Mouse (Mus musculus): Measurements from ENCODE around the gene Gm49383.

Gm49383 gene

GRCm38 (mm10) chr12:69196444-69197377 lies at the start of gene Gm49383:
Gene Gm49383 (minus strand): TSS chr12:69197104.
- no peak for DNase-seq (ENCODE audit: low spot score)

DNA sequence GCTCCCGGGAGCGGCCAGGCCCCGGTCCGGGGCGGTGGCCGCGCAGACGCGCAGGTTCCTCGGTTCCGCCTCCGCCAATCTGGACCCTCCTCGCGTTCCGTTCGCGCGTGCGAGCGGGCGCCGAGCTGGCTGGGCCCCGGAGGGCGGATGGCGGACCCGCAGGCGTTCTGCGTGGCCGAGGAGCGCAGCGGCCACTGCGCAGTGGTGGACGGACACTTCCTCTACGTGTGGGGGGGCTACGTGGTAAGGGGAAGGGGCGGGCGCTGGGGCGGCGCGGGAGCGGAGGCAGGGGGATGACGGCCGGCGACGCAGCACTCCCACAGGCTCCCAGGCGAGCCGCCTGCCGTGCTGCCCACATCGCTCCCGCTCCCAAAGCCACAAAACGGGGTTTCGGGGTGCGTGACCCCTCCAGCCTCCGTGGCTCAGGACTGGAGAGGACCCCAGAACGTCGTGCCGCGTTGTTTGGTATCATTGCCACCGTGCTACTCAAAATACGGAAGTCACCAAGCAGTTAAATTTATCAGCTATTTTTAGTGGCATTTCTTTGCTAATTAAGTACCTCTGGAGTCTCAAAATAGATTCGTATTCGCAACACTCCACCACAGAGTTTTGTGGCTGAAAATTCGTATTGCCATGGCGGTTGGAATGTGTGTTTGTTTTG lies 45.0 kb upstream of the Gm49383 start:
- peak; percentile 27 for DNase-seq (ENCODE audit: low spot score)

GRCm38 (mm10) chr12:69241405-69241770 lies 44.5 kb upstream of the Gm49383 start:
- no peak for DNase-seq (ENCODE audit: low spot score)

- DNase-seq (ENCODE audit: low spot score) = no peak
These were observed 44.0 kb upstream of the Gm49383 start, which contains the start of gene Klhdc1 for GRCm38 (mm10) chr12:69240876-69241275. Gene Klhdc1 (plus strand): TSS chr12:69241176.

GRCm38 (mm10) chr12:69238284-69238683 lies 41.4 kb upstream of the Gm49383 start:
- DNase-seq (ENCODE audit: low spot score) = no peak

GRCm38 (mm10) chr12:69235782-69236181 lies 38.9 kb upstream of the Gm49383 start:
- no peak for DNase-seq (ENCODE audit: low spot score)

DNA sequence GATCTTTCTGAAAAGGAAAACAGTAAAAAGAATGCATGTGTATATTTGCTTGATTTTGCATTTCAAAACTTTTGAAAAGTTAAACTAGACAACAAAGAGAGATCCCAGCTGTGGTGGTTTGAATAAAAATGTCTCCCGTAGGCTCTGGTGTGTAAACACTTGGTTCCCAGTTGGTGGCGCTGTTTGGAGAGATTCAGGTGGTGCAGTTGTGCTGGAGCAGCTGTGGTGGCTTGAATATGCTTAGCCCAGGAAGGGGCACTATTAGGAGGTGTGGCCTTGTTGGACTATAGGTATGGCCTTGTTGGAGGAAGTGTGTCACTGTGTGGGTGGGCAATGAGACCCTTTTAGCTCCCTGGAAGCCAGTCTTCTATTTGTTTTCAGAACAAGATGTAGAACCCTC lies 32.3 kb upstream of the Gm49383 start:
- no peak for DNase-seq (ENCODE audit: low spot score)

- peak; percentile 59 for DNase-seq (ENCODE audit: low spot score)
These were observed 31.0 kb upstream of the Gm49383 start, which contains the start of gene Pole2 for GRCm38 (mm10) chr12:69227776-69228466. Gene Pole2 (minus strand): TSS chr12:69228195.

GRCm38 (mm10) chr12:69220613-69221277 lies 23.8 kb upstream of the Gm49383 start:
- no peak for DNase-seq (ENCODE audit: low spot score)

- DNase-seq (ENCODE audit: low spot score) = no peak
These were observed 19.7 kb upstream of the Gm49383 start for GRCm38 (mm10) chr12:69216587-69216986.

- no peak for DNase-seq (ENCODE audit: low spot score)
These were observed 18.3 kb upstream of the Gm49383 start for GRCm38 (mm10) chr12:69215000-69215785.

DNA sequence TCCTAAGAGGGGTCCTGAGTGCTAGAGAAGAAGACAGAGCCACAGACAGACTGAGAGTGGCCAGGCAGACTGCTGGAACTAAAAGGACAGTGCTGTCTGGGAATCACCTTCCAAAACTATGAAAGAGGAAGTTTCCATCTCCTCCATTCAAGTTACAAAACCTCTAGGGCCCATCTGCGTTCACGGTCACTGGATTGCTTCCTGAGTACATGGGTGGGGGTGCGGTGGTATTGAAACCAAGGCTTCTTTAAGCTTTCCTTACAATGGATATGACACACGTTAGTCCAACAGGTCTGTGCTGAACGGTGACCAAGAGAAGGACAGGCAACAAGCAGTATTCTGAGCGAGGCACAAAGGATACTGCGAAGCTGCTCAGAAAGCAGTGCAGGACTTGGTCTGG lies 17.5 kb upstream of the Gm49383 start:
- DNase-seq (ENCODE audit: low spot score) = no peak

DNA sequence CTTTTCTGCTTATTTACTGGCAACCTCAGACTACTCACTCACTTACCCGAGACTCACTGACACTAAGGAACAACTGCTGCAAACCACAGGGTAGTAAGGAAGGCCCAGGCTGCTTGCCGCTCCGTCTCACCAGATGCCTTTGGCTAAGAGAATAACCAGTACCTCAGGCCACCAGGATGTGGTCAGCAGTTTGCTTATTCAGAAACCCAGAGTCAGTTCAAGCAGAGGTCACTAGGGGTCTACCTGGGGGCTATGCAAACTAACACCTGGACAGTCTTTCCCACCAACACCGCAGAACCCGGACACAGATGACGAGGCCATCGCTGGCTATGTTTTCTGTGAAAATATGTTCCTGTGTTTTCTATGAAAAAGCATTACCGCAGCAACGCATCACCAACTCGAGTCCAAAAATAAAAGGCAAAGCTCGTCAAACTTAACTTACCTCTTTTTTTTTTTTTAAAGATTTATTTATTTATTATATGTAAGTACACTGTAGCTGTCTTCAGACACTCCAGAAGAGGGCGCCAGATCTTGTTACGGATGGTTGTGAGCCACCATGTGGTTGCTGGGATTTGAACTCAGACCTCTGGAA lies 16.4 kb upstream of the Gm49383 start:
- DNase-seq (ENCODE audit: low spot score) = no peak

- DNase-seq (ENCODE audit: low spot score) = no peak
These were observed 14.2 kb upstream of the Gm49383 start for GRCm38 (mm10) chr12:69211057-69211456.

DNA sequence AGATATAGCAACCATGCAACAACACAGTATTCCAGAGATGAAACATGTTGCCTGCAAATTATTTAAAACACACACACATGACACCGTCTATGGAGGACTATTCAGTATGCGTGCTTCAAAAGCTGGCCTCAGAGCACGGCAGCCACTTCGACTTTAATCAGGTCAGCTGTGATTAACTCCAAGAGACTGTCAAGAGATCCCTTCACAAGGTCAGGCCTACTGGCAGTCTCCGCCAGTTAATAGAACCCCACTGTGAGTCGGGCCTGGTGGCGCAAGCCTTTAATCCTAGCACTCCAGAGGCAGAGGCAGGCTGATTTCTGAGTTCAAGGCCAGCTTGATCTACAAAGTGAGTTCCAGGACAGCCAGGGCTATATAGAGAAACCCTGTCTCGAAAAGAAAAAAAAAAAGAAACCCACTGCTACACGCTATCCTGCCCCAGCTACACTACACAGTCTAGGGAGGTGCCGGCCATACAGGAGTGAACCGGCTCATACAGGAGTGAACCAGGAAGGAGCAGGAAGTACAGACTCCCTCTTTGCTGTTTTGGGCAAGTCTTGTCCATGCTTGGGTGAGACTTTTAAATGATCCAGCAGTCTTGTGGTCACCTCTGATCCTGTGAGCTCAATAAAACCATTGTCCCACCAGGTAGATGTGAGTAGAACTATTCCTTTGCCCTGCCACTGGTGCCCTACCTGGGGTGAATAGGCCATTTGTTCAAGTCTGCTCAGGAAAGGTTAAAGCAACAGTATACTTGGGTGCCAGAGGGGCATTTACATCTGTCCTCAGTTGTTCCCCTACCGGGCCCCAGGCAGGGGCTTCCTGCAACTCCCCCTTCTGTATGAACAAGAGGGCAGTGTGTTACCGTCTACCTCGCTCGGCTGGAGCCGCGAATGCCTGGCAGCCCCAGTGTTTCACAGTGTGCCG lies 13.4 kb upstream of the Gm49383 start:
- DNase-seq (ENCODE audit: low spot score) = no peak

GRCm38 (mm10) chr12:69208520-69208919 lies 11.6 kb upstream of the Gm49383 start:
- DNase-seq (ENCODE audit: low spot score) = no peak

DNA sequence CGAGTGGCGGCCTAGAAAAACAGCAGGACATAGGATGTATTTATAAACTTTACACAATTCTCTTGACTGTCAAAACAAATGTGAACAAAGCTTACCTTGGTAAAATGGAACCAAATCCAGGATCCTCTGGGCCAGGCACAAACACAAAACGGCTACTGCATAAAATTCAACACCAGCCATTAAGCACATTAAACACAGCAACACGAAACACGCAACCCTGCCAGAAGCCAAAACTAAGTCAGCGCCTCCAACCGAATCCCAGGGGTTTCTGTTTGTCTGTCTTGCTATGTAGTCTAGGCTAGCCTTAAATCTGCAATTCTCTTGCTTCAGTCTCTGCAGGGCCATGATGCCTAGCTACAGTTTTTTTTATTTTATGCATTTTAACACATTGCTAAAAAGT lies 11.0 kb upstream of the Gm49383 start:
- DNase-seq (ENCODE audit: low spot score) = no peak

- DNase-seq (ENCODE audit: low spot score) = no peak
These were observed 10.5 kb upstream of the Gm49383 start for GRCm38 (mm10) chr12:69207396-69207795.

GRCm38 (mm10) chr12:69204052-69204833 lies 7.3 kb upstream of the Gm49383 start, which contains the start of gene Gm49384:
Gene Gm49384 (minus strand): TSS chr12:69204267.
- no peak for DNase-seq (ENCODE audit: low spot score)
